Mouse (Mus musculus): Measurements from ENCODE around the gene Grem1. TPM values are rescaled to one million over a fixed set of nuclear protein-coding genes. Genes with fewer than 3 reads are reported as not detected.
A peak's percentile ranks its signal among the peaks of the same experiment; 100 is the strongest.

Grem1 gene
- polyA plus RNA-seq, 2 experiments, result not detected

DNA sequence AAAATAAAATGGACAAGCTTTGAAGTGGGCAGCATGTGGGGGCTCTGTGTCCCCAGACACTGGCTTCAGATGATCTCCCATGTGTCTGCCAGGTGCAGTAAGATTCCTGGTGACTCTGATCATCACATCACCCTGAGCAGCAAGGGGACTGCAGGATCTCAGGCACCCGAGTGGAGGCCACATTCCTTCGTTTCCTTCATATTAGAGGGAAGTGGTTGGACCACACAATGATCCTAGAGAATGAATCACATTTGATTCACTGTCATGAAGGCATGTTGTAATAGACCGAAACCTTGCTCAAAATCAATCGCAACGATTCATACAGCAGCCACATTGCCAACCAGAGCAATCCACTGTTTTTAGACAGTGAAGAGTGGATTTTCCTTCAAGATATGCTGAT is 6.5 kb upstream of the Grem1 start:
- Histone ChIP-seq H3K4me3 (ENCODE audit: insufficient read depth in 1 of 2, low read depth in 2 of 2, low read length in 2 of 2) (no peak overlapping the region), H3K4me2 (ENCODE audit: low read depth) (no peak overlapping the region), H3K36me3 (replicated peaks; ENCODE audit: control insufficient read depth, insufficient read depth, low read depth) (no peaks in the 10 kb centered on the region), H3K9me3 (ENCODE audit: control insufficient read depth, low read length) (no peaks in the 10 kb centered on the region), H3K4me1 (replicated peaks; ENCODE audit: control insufficient read depth in 2 of 2, insufficient read depth in 2 of 2, low read length in 1 of 2) (no peaks in the 10 kb centered on the region), H3K27me3 (ENCODE audit: control insufficient read depth, insufficient read depth, low read length) (no peaks in the 10 kb centered on the region), H3K27ac (no peak overlapping the region), H3K9ac (replicated peaks) (no peak overlapping the region)
- ATAC-seq (ENCODE audit: insufficient read depth) (no peak), DNase-seq (ENCODE audit: low read depth in 3 of 3, low spot score in 3 of 3) (no peak)
- TF ChIP-seq EP300 (IDR thresholded peaks at IDR 0.05; ENCODE audit: low read depth) (no peak), CTCF (IDR thresholded peaks at IDR 0.05; ENCODE audit: low read depth) (no peak)
- WGBS (ENCODE audit: insufficient replicate concordance), result 58% methylated on average over 5 of the region's 5 CpGs

- Histone ChIP-seq H3K27ac (no peak overlapping the region), H3K36me3 (replicated peaks; ENCODE audit: control insufficient read depth, insufficient read depth, low read depth) (no peaks in the 10 kb centered on the region), H3K9me3 (ENCODE audit: control insufficient read depth, low read length) (no peaks in the 10 kb centered on the region), H3K4me3 (ENCODE audit: insufficient read depth in 1 of 2, low read depth in 2 of 2, low read length in 2 of 2) (no peak overlapping the region), H3K27me3 (ENCODE audit: control insufficient read depth, insufficient read depth, low read length) (peaks cover 28% of the 10 kb centered on the region), H3K9ac (replicated peaks) (no peak overlapping the region), H3K4me1 (replicated peaks; ENCODE audit: control insufficient read depth in 2 of 2, insufficient read depth in 2 of 2, low read length in 1 of 2) (no peaks in the 10 kb centered on the region), H3K4me2 (ENCODE audit: low read depth) (peak overlapping the region; percentile 18)
- DNase-seq (ENCODE audit: low read depth in 3 of 3, low spot score in 3 of 3) (no peak), ATAC-seq (ENCODE audit: insufficient read depth) (no peak)
- no peak for TF ChIP-seq EP300 (IDR thresholded peaks at IDR 0.05; ENCODE audit: low read depth)
- TF ChIP-seq CTCF (IDR thresholded peaks at IDR 0.05; ENCODE audit: low read depth), result no peak
- WGBS (ENCODE audit: insufficient replicate concordance), result 2% methylated on average over 47 of the region's 47 CpGs
Measured at GRCm38 (mm10) chr2:113757525-113758310, 728 bp downstream of the Grem1 start.

- Histone ChIP-seq H3K27me3 (ENCODE audit: control insufficient read depth, insufficient read depth, low read length) (peaks cover 28% of the 10 kb centered on the region), H3K27ac (no peak overlapping the region), H3K9me3 (ENCODE audit: control insufficient read depth, low read length) (no peaks in the 10 kb centered on the region), H3K4me3 (ENCODE audit: insufficient read depth in 1 of 2, low read depth in 2 of 2, low read length in 2 of 2) (no peak overlapping the region), H3K4me2 (ENCODE audit: low read depth) (no peak overlapping the region), H3K4me1 (replicated peaks; ENCODE audit: control insufficient read depth in 2 of 2, insufficient read depth in 2 of 2, low read length in 1 of 2) (no peaks in the 10 kb centered on the region), H3K36me3 (replicated peaks; ENCODE audit: control insufficient read depth, insufficient read depth, low read depth) (no peaks in the 10 kb centered on the region), H3K9ac (replicated peaks) (no peak overlapping the region)
- WGBS (ENCODE audit: insufficient replicate concordance), result 4% methylated on average over 12 of the region's 12 CpGs
- TF ChIP-seq EP300 (IDR thresholded peaks at IDR 0.05; ENCODE audit: low read depth) (no peak), CTCF (IDR thresholded peaks at IDR 0.05; ENCODE audit: low read depth) (no peak)
- DNase-seq (ENCODE audit: low read depth in 3 of 3, low spot score in 3 of 3) (no peak), ATAC-seq (ENCODE audit: insufficient read depth) (no peak)
Measured at GRCm38 (mm10) chr2:113756924-113757524, 1.4 kb downstream of the Grem1 start.

DNA sequence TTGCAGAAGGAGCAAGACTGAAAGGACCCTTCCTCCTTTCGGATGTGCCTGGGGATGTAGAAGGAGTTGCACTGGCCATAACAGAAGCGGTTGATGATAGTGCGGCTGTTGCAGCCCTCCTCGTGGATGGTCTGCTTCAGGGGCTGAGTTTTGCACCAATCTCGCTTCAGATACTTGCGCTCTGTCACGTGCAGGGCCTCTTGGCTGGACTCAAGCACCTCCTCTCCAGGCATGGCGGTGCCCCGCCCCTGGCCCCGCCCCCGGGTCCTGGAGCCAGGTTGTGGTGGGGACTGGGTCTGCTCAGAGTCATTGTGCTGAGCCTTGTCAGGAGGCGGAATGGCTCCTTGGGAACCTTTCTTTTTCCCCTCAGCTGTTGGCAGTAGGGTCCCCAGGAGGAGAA is 8.7 kb downstream of the Grem1 start:
- Histone ChIP-seq H3K9me3 (ENCODE audit: control insufficient read depth, low read length) (no peaks in the 10 kb centered on the region), H3K4me3 (ENCODE audit: insufficient read depth in 1 of 2, low read depth in 2 of 2, low read length in 2 of 2) (no peak overlapping the region), H3K4me2 (ENCODE audit: low read depth) (no peak overlapping the region), H3K27me3 (ENCODE audit: control insufficient read depth, insufficient read depth, low read length) (no peaks in the 10 kb centered on the region), H3K4me1 (replicated peaks; ENCODE audit: control insufficient read depth in 2 of 2, insufficient read depth in 2 of 2, low read length in 1 of 2) (no peaks in the 10 kb centered on the region), H3K9ac (replicated peaks) (no peak overlapping the region), H3K27ac (no peak overlapping the region), H3K36me3 (replicated peaks; ENCODE audit: control insufficient read depth, insufficient read depth, low read depth) (no peaks in the 10 kb centered on the region)
- TF ChIP-seq EP300 (IDR thresholded peaks at IDR 0.05; ENCODE audit: low read depth) (no peak), CTCF (IDR thresholded peaks at IDR 0.05; ENCODE audit: low read depth) (no peak)
- no peak for DNase-seq (ENCODE audit: low read depth in 3 of 3, low spot score in 3 of 3)
- ATAC-seq (ENCODE audit: insufficient read depth), result no peak
- 54% methylated on average over 12 of the region's 12 CpGs for WGBS (ENCODE audit: insufficient replicate concordance)

DNA sequence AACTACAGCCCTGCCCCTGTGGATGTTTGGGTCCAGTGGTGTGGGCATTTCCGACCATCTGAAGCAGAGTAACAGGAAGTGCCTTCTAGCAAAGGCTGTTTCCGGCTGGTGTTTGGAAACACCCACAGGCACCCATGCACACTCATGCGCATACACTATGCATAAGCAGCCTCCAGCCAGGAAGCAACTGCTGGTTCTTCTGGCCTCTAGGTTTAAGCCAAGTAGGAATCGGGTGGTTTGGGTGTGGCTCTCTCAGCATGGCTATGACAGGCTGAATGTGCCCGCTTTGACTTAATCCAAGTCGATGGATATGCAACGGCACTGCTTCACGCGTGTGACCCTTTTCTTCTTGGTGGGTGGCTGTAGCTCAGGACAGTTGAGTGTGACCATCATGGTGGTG is 9.1 kb downstream of the Grem1 start:
- 74% methylated on average over 9 of the region's 9 CpGs for WGBS (ENCODE audit: insufficient replicate concordance)
- Histone ChIP-seq H3K9me3 (ENCODE audit: control insufficient read depth, low read length) (no peaks in the 10 kb centered on the region), H3K9ac (replicated peaks) (no peak overlapping the region), H3K36me3 (replicated peaks; ENCODE audit: control insufficient read depth, insufficient read depth, low read depth) (no peaks in the 10 kb centered on the region), H3K4me2 (ENCODE audit: low read depth) (no peak overlapping the region), H3K4me3 (ENCODE audit: insufficient read depth in 1 of 2, low read depth in 2 of 2, low read length in 2 of 2) (no peak overlapping the region), H3K27me3 (ENCODE audit: control insufficient read depth, insufficient read depth, low read length) (no peaks in the 10 kb centered on the region), H3K27ac (no peak overlapping the region), H3K4me1 (replicated peaks; ENCODE audit: control insufficient read depth in 2 of 2, insufficient read depth in 2 of 2, low read length in 1 of 2) (no peaks in the 10 kb centered on the region)
- TF ChIP-seq EP300 (IDR thresholded peaks at IDR 0.05; ENCODE audit: low read depth) (no peak), CTCF (IDR thresholded peaks at IDR 0.05; ENCODE audit: low read depth) (no peak)
- DNase-seq (ENCODE audit: low read depth in 3 of 3, low spot score in 3 of 3), result no peak
- ATAC-seq (ENCODE audit: insufficient read depth), result no peak
